Mouse (Mus musculus) ES-E14 (cell line): ENCODE data around the gene Pdia4.
"Not testable (repeated sequence)": the region's sequence is repeated elsewhere in the genome, so short reads cannot be mapped to it uniquely, and the experiment has no call there.

ENCODE experiments used
- CHD2 ChIP-seq: IDR thresholded peaks from 2 replicates; pipeline ENCODE4 v1.6.1; 2014; ENCODE audit warnings: mild to moderate bottlenecking, low read depth, low read length, inconsistent platforms
- HCFC1 ChIP-seq: IDR thresholded peaks from 2 replicates; pipeline ENCODE4 v1.6.1; 2012; ENCODE audit warnings: low read length, inconsistent platforms, borderline replicate concordance; ENCODE audit not compliant: insufficient read depth
- MAFK ChIP-seq: IDR thresholded peaks from 2 replicates; pipeline ENCODE4 v1.6.1; 2014; ENCODE audit warnings: mild to moderate bottlenecking, low read depth, low read length, inconsistent platforms; ENCODE audit not compliant: insufficient read depth
- ZC3H11A ChIP-seq: IDR thresholded peaks from 2 replicates; pipeline ENCODE4 v1.6.1; 2012; ENCODE audit warnings: low read depth, mild to moderate bottlenecking, inconsistent platforms, low read length, borderline replicate concordance
- ZNF384 ChIP-seq: IDR thresholded peaks from 2 replicates; pipeline ENCODE4 v1.6.1; 2012; ENCODE audit warnings: low read depth, low read length, inconsistent platforms

DNA sequence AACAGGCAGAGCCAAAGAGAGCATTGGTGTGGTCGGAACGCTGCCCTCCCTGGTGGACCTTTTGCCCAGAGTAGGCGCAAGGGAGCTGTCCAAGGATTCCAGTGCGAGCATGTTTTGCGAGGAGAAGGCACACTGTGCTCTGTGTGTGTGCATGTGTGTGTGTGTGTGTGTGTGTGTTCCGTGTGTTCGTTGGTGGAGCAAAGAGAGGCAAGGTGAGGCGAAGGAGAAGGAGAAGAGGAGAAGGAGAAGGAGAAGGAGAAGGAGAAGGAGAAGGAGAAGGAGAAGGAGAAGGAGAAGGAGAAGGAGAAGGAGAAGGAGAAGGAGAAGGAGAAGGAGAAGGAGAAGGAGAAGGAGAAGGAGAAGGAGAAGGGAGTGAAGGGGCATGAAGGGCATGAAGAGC lies 65.3 kb downstream of the Pdia4 start:
- not testable (repeated sequence) for TF ChIP-seq MAFK, ZNF384, ZC3H11A, HCFC1, CHD2
